Mouse (Mus musculus): ENCODE results near the gene Nectin1. TPM values are rescaled to one million over a fixed set of nuclear protein-coding genes. Genes with fewer than 3 reads are reported as not detected.

Gene Nectin1
- polyA plus RNA-seq, 1 experiment, result 0.87 TPM

DNA sequence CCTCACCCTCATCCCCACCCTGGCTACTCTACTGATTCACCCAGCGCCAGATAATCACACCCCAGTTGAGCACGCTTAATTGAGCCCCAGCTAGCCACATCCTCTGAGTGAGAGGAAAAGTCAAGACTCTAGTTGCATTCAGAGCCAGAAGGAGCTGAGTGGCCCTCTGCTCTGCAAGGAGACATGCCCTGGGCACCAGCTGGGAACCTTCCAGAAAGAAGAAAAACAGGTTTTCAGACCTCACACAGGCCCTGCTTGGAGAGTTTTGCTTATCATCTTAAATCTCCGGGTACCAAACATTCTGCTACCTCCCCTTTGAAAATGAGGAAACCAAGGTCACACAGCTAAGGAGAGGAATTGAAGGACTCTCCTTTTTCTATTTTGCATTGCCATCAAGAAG lies 30.4 kb upstream of the Nectin1 start:
- 63% methylated on average over 3 of the region's 3 CpGs for whole genome bisulfite sequencing
- no peaks in the 10 kb centered on the region for H3K4me1 ChIP-seq (ENCODE audit: control insufficient read depth, insufficient read depth, low read length)
- H3K27ac ChIP-seq (ENCODE audit: control insufficient read depth, insufficient read depth, low read depth, low read length, poor library complexity), result no peak overlapping the region
- TF ChIP-seq POLR2A (IDR thresholded peaks at IDR 0.05; ENCODE audit: borderline replicate concordance, control insufficient read depth, low read depth, low read length), result no peak
- TF ChIP-seq CTCF (IDR thresholded peaks at IDR 0.05; ENCODE audit: control insufficient read depth, insufficient read depth, low read length), result no peak
- H3K4me3 ChIP-seq (replicated peaks; ENCODE audit: control insufficient read depth, low read depth, low read length), result no peak overlapping the region

DNA sequence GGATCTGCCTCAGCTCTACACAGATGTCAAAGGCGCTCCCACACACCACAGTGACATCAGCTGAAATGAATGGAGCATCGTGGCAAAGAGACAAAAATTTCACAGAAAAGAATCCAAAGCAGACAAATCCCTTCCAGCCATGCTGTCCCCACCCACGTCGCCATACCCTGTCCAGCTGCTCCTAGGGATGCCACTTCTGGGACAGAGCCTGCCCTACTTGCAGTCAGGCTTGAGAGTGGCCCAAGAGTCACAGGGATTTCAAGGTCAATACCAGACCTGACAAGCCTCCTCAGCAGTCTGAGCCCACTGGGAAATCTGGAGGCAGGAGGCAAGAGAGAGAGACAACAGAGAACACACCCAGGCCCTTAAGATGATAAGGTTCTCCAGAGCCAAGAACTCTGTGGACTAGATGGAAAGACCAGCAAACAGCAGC lies 24.4 kb upstream of the Nectin1 start:
- 73% methylated on average over 4 of the region's 4 CpGs for WGBS
- no peaks in the 10 kb centered on the region for H3K4me1 ChIP-seq (ENCODE audit: control insufficient read depth, insufficient read depth, low read length)
- TF ChIP-seq POLR2A (IDR thresholded peaks at IDR 0.05; ENCODE audit: borderline replicate concordance, control insufficient read depth, low read depth, low read length), result no peak
- TF ChIP-seq CTCF (IDR thresholded peaks at IDR 0.05; ENCODE audit: control insufficient read depth, insufficient read depth, low read length), result no peak
- H3K27ac ChIP-seq (ENCODE audit: control insufficient read depth, insufficient read depth, low read depth, low read length, poor library complexity), result no peak overlapping the region
- no peak overlapping the region for H3K4me3 ChIP-seq (replicated peaks; ENCODE audit: control insufficient read depth, low read depth, low read length)

DNA sequence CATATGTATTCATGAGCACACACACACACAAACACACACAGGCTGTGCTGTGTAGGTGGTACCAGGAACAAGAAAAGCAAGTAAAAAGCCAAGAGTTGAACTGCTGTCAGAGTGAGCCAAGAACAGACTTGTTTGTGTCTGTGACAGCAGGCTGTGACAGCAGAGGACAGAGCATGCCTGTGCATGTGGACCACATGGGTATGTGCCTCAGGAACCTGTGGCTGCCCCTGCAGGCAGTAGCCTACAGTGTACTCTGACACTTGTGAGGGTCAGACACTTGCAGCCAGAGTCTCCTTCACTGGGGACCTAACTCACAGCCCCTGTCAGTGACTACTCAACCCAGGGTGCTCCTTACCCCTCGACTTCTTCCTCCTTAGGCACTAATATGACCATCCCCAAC lies 23.7 kb upstream of the Nectin1 start:
- Histone ChIP-seq H3K4me1 (ENCODE audit: control insufficient read depth, insufficient read depth, low read length) (no peaks in the 10 kb centered on the region), H3K27ac (ENCODE audit: control insufficient read depth, insufficient read depth, low read depth, low read length, poor library complexity) (no peak overlapping the region), H3K4me3 (replicated peaks; ENCODE audit: control insufficient read depth, low read depth, low read length) (no peak overlapping the region)
- TF ChIP-seq CTCF (IDR thresholded peaks at IDR 0.05; ENCODE audit: control insufficient read depth, insufficient read depth, low read length) (no peak), POLR2A (IDR thresholded peaks at IDR 0.05; ENCODE audit: borderline replicate concordance, control insufficient read depth, low read depth, low read length) (no peak)
- WGBS, result 50% methylated on average over 1 of the region's 1 CpGs

DNA sequence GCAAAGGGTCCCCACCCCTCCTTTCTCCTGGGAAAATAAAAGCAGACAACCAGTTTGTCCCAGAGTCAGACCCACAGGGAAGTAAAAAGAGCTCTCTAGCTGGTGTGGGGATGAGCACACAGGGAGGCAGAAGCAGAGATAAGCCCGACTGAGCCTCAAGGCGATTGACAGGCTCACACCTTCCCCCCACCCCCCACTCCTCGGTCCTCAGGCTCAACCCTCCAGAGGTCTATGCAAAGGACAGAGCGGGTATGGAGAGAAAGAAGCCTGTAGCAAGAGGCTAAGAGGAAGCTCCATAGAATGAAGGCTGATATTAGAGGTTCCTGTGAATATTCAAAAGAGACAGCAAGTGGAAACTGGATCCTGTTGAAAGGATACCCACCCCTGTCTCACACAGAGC lies 19.7 kb upstream of the Nectin1 start:
- 41% methylated on average over 4 of the region's 4 CpGs for WGBS
- Histone ChIP-seq H3K4me3 (replicated peaks; ENCODE audit: control insufficient read depth, low read depth, low read length) (no peak overlapping the region), H3K4me1 (ENCODE audit: control insufficient read depth, insufficient read depth, low read length) (no peaks in the 10 kb centered on the region), H3K27ac (ENCODE audit: control insufficient read depth, insufficient read depth, low read depth, low read length, poor library complexity) (no peak overlapping the region)
- TF ChIP-seq CTCF (IDR thresholded peaks at IDR 0.05; ENCODE audit: control insufficient read depth, insufficient read depth, low read length) (no peak), POLR2A (IDR thresholded peaks at IDR 0.05; ENCODE audit: borderline replicate concordance, control insufficient read depth, low read depth, low read length) (no peak)

DNA sequence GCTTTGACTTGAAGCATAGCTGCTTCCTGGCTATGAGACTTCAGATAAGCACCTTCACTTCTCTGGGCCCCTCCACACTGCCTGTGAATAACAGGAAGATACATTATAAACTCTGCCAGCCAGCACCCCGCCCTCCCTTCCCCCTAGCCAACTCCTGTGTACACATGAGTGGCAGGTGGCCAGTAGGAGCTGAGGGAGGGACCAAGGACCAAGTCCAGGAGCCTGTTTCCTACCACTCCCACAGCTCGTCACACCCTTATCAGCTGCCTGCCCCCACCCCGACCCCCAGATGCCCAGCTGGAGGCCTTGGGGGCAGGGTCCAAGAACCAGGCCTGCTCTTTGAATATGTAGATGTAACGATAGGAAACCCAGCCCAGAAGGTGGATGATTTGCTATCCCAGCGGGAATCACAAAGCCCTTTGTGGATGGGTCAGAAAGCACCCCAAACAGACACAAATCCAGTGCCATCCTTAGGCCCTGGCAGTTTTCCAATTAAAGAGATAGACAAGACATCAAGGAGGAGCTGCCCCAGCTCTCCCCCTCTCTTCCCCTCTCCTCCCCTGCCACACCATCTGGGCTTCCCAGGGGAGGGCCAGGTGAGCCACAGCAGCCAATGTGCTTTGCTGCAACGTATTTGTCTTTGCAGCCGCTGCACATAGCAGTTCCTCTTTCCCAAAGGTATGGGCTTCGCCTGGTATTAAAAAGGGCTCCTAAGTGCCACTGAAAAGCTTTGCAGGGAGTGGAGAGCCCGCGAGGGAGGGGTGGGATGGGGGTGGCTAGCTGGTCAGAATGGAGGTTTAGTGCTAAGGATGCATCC lies 14.1 kb upstream of the Nectin1 start:
- no peaks in the 10 kb centered on the region for H3K4me1 ChIP-seq (ENCODE audit: control insufficient read depth, insufficient read depth, low read length)
- no peak overlapping the region for H3K27ac ChIP-seq (ENCODE audit: control insufficient read depth, insufficient read depth, low read depth, low read length, poor library complexity)
- 6% methylated on average over 10 of the region's 10 CpGs for WGBS
- no peak for TF ChIP-seq POLR2A (IDR thresholded peaks at IDR 0.05; ENCODE audit: borderline replicate concordance, control insufficient read depth, low read depth, low read length)
- no peak for TF ChIP-seq CTCF (IDR thresholded peaks at IDR 0.05; ENCODE audit: control insufficient read depth, insufficient read depth, low read length)
- H3K4me3 ChIP-seq (replicated peaks; ENCODE audit: control insufficient read depth, low read depth, low read length), result no peak overlapping the region

DNA sequence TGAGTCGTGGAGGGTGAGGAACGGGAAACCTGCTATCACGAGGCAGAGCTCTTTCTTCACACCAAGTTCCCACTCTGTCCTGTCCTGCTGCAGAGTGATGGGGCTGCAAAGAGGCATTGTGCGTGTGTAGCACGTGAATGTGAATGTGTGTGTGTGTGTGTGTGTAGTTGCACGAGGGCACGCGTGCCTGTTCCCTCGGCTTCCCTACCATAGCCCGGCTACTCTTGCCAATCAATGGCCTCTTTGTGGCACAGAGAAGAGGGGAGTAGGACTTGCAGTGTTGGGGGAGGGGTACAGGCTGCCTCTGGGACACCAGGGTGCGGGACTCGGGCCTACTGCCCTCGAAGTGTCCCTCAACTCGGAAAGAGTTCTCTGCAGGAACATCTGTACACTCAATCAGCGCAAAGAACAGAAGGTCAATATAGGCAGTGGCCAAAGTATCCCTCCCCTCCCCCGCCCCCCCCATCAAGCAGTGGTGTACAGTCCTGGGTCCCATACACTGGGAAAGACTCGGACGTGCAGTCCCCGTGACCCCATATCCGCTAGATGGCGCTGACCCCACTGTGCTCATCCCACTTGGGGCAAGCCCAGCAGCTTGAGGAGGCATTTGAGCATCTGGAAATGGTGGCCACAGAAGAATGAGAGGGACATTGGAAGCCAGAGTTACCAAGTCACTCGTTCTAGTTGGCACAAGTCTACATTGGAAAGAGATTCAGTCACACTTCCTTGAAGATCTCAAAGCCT lies 13.3 kb upstream of the Nectin1 start:
- H3K4me1 ChIP-seq (ENCODE audit: control insufficient read depth, insufficient read depth, low read length), result no peaks in the 10 kb centered on the region
- H3K27ac ChIP-seq (ENCODE audit: control insufficient read depth, insufficient read depth, low read depth, low read length, poor library complexity), result no peak overlapping the region
- 25% methylated on average over 22 of the region's 22 CpGs for WGBS
- no peak for TF ChIP-seq POLR2A (IDR thresholded peaks at IDR 0.05; ENCODE audit: borderline replicate concordance, control insufficient read depth, low read depth, low read length)
- peak; percentile 50 for TF ChIP-seq CTCF (IDR thresholded peaks at IDR 0.05; ENCODE audit: control insufficient read depth, insufficient read depth, low read length)
- no peak overlapping the region for H3K4me3 ChIP-seq (replicated peaks; ENCODE audit: control insufficient read depth, low read depth, low read length)

DNA sequence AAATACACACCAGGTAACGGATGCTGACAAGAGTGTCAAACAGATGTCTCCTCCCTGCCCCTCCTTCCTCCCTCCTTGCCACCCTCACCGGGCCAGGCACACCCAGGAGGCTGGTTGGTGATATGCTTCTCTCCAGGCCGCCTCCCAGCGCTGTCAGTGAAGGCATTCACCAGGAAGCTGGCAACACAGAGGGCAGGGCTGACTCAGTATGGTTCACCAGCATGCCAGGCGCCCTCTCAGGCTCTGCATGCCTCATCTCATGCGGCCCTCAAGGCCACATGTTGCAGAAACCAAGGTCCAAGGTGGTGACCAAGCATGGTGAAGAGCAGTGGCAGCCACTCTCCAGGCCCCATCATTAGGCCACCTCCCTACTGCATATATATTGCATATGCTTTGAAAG lies 11.9 kb upstream of the Nectin1 start:
- 56% methylated on average over 6 of the region's 6 CpGs for WGBS
- H3K27ac ChIP-seq (ENCODE audit: control insufficient read depth, insufficient read depth, low read depth, low read length, poor library complexity), result no peak overlapping the region
- no peak for TF ChIP-seq CTCF (IDR thresholded peaks at IDR 0.05; ENCODE audit: control insufficient read depth, insufficient read depth, low read length)
- no peak for TF ChIP-seq POLR2A (IDR thresholded peaks at IDR 0.05; ENCODE audit: borderline replicate concordance, control insufficient read depth, low read depth, low read length)
- no peaks in the 10 kb centered on the region for H3K4me1 ChIP-seq (ENCODE audit: control insufficient read depth, insufficient read depth, low read length)
- H3K4me3 ChIP-seq (replicated peaks; ENCODE audit: control insufficient read depth, low read depth, low read length), result no peak overlapping the region

DNA sequence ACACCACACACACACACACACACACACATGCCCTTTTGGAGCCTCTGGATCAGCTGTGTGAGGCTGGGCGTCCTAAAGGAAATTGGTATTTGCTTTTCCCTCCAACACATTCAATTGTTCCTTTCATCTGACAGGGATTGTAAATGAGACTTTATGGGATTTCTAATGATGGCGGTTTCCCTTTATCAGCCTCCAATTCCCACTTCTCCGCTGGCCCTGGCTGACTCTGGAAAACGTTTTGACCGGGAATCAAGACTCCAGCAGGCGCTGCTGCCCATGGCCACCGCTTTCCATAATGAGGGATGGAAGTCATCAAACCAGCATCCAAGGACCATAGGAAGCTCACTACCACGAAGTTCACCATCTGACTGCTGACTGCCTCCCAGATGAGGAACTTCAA lies 11.1 kb upstream of the Nectin1 start:
- H3K27ac ChIP-seq (ENCODE audit: control insufficient read depth, insufficient read depth, low read depth, low read length, poor library complexity), result no peak overlapping the region
- WGBS, result 62% methylated on average over 8 of the region's 8 CpGs
- TF ChIP-seq POLR2A (IDR thresholded peaks at IDR 0.05; ENCODE audit: borderline replicate concordance, control insufficient read depth, low read depth, low read length), result no peak
- no peak for TF ChIP-seq CTCF (IDR thresholded peaks at IDR 0.05; ENCODE audit: control insufficient read depth, insufficient read depth, low read length)
- H3K4me3 ChIP-seq (replicated peaks; ENCODE audit: control insufficient read depth, low read depth, low read length), result no peak overlapping the region
- no peaks in the 10 kb centered on the region for H3K4me1 ChIP-seq (ENCODE audit: control insufficient read depth, insufficient read depth, low read length)

Data from bone marrow, adult 2 months (tissue).